ENCODE assay signal across 30 mouse cellular contexts in the genomic region with DNA sequence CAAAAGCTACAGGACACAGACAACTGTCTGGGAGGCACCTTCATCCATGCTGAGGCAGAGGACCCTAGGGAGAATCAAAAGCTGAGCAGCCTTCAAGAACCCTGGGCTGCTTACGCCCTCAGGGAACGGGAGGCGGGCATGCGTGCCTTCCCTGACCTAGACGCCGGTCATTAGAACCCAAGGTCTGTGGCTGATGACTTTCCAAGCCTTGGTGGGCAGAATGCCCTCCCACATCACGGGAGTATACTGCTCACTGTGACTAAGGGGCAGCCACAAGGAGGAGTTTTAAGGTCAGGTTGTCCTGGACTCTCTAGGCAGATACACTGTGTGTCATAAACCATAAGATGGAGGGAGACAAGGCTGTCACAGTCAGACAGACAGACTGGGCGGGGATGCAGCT.
DNase-seq lines count a peak whose midpoint lies in the region; ATAC-seq and TF ChIP-seq lines count a peak whose summit lies in the region.
"Had no signal": no experiment of that assay in that cellular context is flagged by ENCODE, and none has a peak within 500 bp of the region (broad histone marks: within the 10 kb centered on the region; RNA-seq: fewer than 3 reads in every experiment).

No protein-coding gene starts in this region.

- no peak overlapping the region for H3K4me2 ChIP-seq in forebrain, embryonic 12.5 days
- H3K4me2 ChIP-seq in forebrain, embryonic 11.5 days (ENCODE audit: low read depth, low read length, severe bottlenecking), result no peak overlapping the region
- H3K4me2 ChIP-seq in myocyte (ENCODE audit: low read depth), result peak overlapping the region; percentile 12
- H3K4me2 ChIP-seq: embryonic facial prominence, embryonic 13.5 days; forebrain, embryonic 13.5 days; heart, embryonic 15.5 days; stomach, embryonic 15.5 days had no signal

- H3K79me2 ChIP-seq in myocyte (ENCODE audit: control insufficient read depth, insufficient read depth), result no peaks in the 10 kb centered on the region

- 0 out of 2 replicates have a peak overlapping the region, but pooled peaks have one; percentile 36 for H3K27ac ChIP-seq in forebrain, embryonic 12.5 days
- H3K27ac ChIP-seq in forebrain, embryonic 11.5 days (ENCODE audit: low read depth, low read length), result no peak overlapping the region
- H3K27ac ChIP-seq: embryonic facial prominence, embryonic 13.5 days; heart, embryonic 10.5 days; heart, embryonic 15.5 days; liver, embryonic 14.5 days; stomach, embryonic 15.5 days had no signal

- H3K4me1 ChIP-seq in forebrain, embryonic 12.5 days, result peaks cover 96% of the 10 kb centered on the region
- H3K4me1 ChIP-seq in forebrain, embryonic 11.5 days (replicated peaks; ENCODE audit: control insufficient read depth, insufficient read depth, low read length), result peaks cover 48% of the 10 kb centered on the region

- H3K36me3 ChIP-seq in forebrain, embryonic 12.5 days (replicated peaks), result no peaks in the 10 kb centered on the region
- H3K36me3 ChIP-seq in forebrain, embryonic 11.5 days (ENCODE audit: control insufficient read depth, insufficient read depth, low read length), result no peaks in the 10 kb centered on the region
- H3K36me3 ChIP-seq in myocyte (ENCODE audit: control insufficient read depth, insufficient read depth), result no peaks in the 10 kb centered on the region
- H3K36me3 ChIP-seq: embryonic facial prominence, embryonic 13.5 days; heart, embryonic 10.5 days; heart, embryonic 15.5 days; stomach, embryonic 15.5 days had no signal

- DNase-seq in forebrain, embryonic 11.5 days (ENCODE audit: low spot score), result no peak
- peak; percentile 73 for DNase-seq in ovary, adult 18-20 months (ENCODE audit: low spot score)
- no peak for DNase-seq in ovary, postnatal 10 days (ENCODE audit: low spot score)
- peak; percentile 67 for DNase-seq in adrenal gland, adult 8-10 months
- no peak for DNase-seq in gastrocnemius, adult 18-20 months (ENCODE audit: low spot score)
- no peak for DNase-seq in natural killer cell, adult 2 months (ENCODE audit: low spot score in 2 of 2)
- DNase-seq: B cell, adult 2 months; cerebellum, adult 11 months; cerebellum, adult 9-11 months; gastrocnemius, postnatal 25 days; heart, adult 11 months; kidney, adult 9 months; kidney, postnatal 25 days; liver; lung, adult 2 months; lung, postnatal 14 days; midbrain, embryonic 14.5 days; right cerebral cortex, postnatal 14 days; thymus, postnatal 25 days had no signal

- H3ac ChIP-seq in myocyte (ENCODE audit: control insufficient read depth, insufficient read length), result no peak overlapping the region

- H3K4me3 ChIP-seq in forebrain, embryonic 12.5 days (replicated peaks), result no peak overlapping the region
- no peak overlapping the region for H3K4me3 ChIP-seq in forebrain, embryonic 11.5 days (ENCODE audit: low read depth, low read length)
- no peak overlapping the region for H3K4me3 ChIP-seq in myocyte
- H3K4me3 ChIP-seq: embryonic facial prominence, embryonic 13.5 days; forebrain, embryonic 13.5 days; heart, embryonic 10.5 days; heart, embryonic 15.5 days; stomach, embryonic 15.5 days had no signal

- no peak for ATAC-seq in forebrain, embryonic 12.5 days (ENCODE audit: low FRiP score)
- ATAC-seq in forebrain, embryonic 11.5 days (replicated peaks; ENCODE audit: low FRiP score), result no peak
- ATAC-seq: activated CD4-positive, CD25-positive, alpha-beta regulatory T cell, adult 4 months; forebrain, embryonic 13.5 days; intestine, embryonic 16.5 days had no signal

- H3K27me3 ChIP-seq in forebrain, embryonic 12.5 days, result no peaks in the 10 kb centered on the region
- no peaks in the 10 kb centered on the region for H3K27me3 ChIP-seq in forebrain, embryonic 11.5 days (ENCODE audit: control insufficient read depth, insufficient read depth, low read length)
- H3K27me3 ChIP-seq in myocyte (ENCODE audit: control insufficient read depth, insufficient read depth, insufficient read length), result no peaks in the 10 kb centered on the region
- H3K27me3 ChIP-seq: CH12.LX; embryonic facial prominence, embryonic 13.5 days; forebrain, embryonic 13.5 days; heart, embryonic 15.5 days; stomach, embryonic 15.5 days had no signal

- no peak overlapping the region for H3K9ac ChIP-seq in forebrain, embryonic 12.5 days
- no peak overlapping the region for H3K9ac ChIP-seq in forebrain, embryonic 11.5 days (ENCODE audit: low read length)
- H3K9ac ChIP-seq: embryonic facial prominence, embryonic 13.5 days; forebrain, embryonic 13.5 days; heart, embryonic 15.5 days; liver, embryonic 14.5 days; stomach, embryonic 15.5 days had no signal

- no peaks in the 10 kb centered on the region for H3K9me3 ChIP-seq in forebrain, embryonic 12.5 days
- no peaks in the 10 kb centered on the region for H3K9me3 ChIP-seq in forebrain, embryonic 11.5 days (ENCODE audit: control insufficient read depth, low read length)
- H3K9me3 ChIP-seq: embryonic facial prominence, embryonic 13.5 days; forebrain, embryonic 13.5 days; heart, embryonic 10.5 days; heart, embryonic 15.5 days; stomach, embryonic 15.5 days had no signal

- WGBS in forebrain, embryonic 12.5 days, result 78% methylated on average over 8 of the region's 8 CpGs
- WGBS in forebrain, embryonic 11.5 days, result 90% methylated on average over 8 of the region's 8 CpGs

- no peak for TF ChIP-seq POLR2A in myocyte (IDR thresholded peaks at IDR 0.05; ENCODE audit: insufficient read length, low read depth)

TF ChIP-seq in myocyte, 11 proteins besides CTCF, POLR2A, EP300 and RAD21:
- TF ChIP-seq E2F4 (IDR thresholded peaks at IDR 0.05; ENCODE audit: insufficient read depth) (no peak), SRF (IDR thresholded peaks at IDR 0.05; ENCODE audit: control insufficient read depth, insufficient read length, low read depth) (no peak), MAX (IDR thresholded peaks at IDR 0.05; ENCODE audit: low read depth) (no peak), USF1 (IDR thresholded peaks at IDR 0.05; ENCODE audit: low read depth) (no peak), REST (IDR thresholded peaks at IDR 0.05; ENCODE audit: insufficient read depth, insufficient read length) (no peak), MYOD1 (IDR thresholded peaks at IDR 0.05; ENCODE audit: control insufficient read depth in 1 of 3, insufficient read length in 2 of 3, low read depth in 2 of 3) (no peak), CEBPB (IDR thresholded peaks at IDR 0.05; ENCODE audit: insufficient read depth, poor library complexity, severe bottlenecking) (no peak), TCF3 (IDR thresholded peaks at IDR 0.05; ENCODE audit: insufficient read length, low read depth) (no peak), MYOG (IDR thresholded peaks at IDR 0.05; ENCODE audit: control insufficient read depth in 1 of 3, insufficient read depth in 1 of 3, insufficient read length in 2 of 3, low read depth in 2 of 3) (no peak), TCF12 (IDR thresholded peaks at IDR 0.05; ENCODE audit: insufficient read depth, poor library complexity, severe bottlenecking) (no peak), POLR2AphosphoS2 (IDR thresholded peaks at IDR 0.05; ENCODE audit: insufficient read length, low read depth) (no peak)

Comparison
In these comparisons a context has a peak if more than half of its experiments do, and no peak if none do; other contexts are left out.
1. DNase-seq: peak in ovary, adult 18-20 months (single experiment) and adrenal gland, adult 8-10 months (single experiment); none in forebrain, embryonic 11.5 days (single experiment), ovary, postnatal 10 days (single experiment), gastrocnemius, adult 18-20 months (single experiment) and natural killer cell, adult 2 months (0 of 2).